Mouse (Mus musculus) cerebellum, adult 8-10 months (tissue): Measurements from ENCODE around the gene Fggy.

Source experiments
- DNase-seq: peaks from one replicate; pipeline ENCODE4 v3.0.0; 2022

Gene Fggy

GRCm38 (mm10) chr4:95597208-95597607 lies 39.9 kb downstream of the Fggy start:
- DNase-seq = no peak

GRCm38 (mm10) chr4:95601776-95602175 lies 44.5 kb downstream of the Fggy start:
- no peak for DNase-seq

- DNase-seq = no peak
Measured at GRCm38 (mm10) chr4:95603254-95603653, 45.9 kb downstream of the Fggy start.

GRCm38 (mm10) chr4:95610663-95611062 lies 53.4 kb downstream of the Fggy start:
- no peak for DNase-seq

GRCm38 (mm10) chr4:95611390-95611789 lies 54.1 kb downstream of the Fggy start:
- DNase-seq = no peak

- no peak for DNase-seq
Measured at GRCm38 (mm10) chr4:95621046-95621445, 63.7 kb downstream of the Fggy start.

- no peak for DNase-seq
Measured at GRCm38 (mm10) chr4:95624696-95625095, 67.4 kb downstream of the Fggy start.

GRCm38 (mm10) chr4:95625651-95626050 lies 68.3 kb downstream of the Fggy start:
- DNase-seq = peak; percentile 6

GRCm38 (mm10) chr4:95626186-95626585 lies 68.9 kb downstream of the Fggy start:
- no peak for DNase-seq

GRCm38 (mm10) chr4:95634903-95635302 lies 77.6 kb downstream of the Fggy start:
- no peak for DNase-seq

- DNase-seq = peak; percentile 74
Measured at GRCm38 (mm10) chr4:95636937-95637749, 79.8 kb downstream of the Fggy start.

GRCm38 (mm10) chr4:95638063-95638462 lies 80.8 kb downstream of the Fggy start:
- peak; percentile 10 for DNase-seq

GRCm38 (mm10) chr4:95640831-95641230 lies 83.5 kb downstream of the Fggy start:
- DNase-seq = no peak

GRCm38 (mm10) chr4:95644048-95644447 lies 86.7 kb downstream of the Fggy start:
- DNase-seq = no peak

GRCm38 (mm10) chr4:95648801-95649551 lies 91.7 kb downstream of the Fggy start:
- DNase-seq = no peak

GRCm38 (mm10) chr4:95649552-95649905 lies 92.2 kb downstream of the Fggy start:
- no peak for DNase-seq

- no peak for DNase-seq
Measured at GRCm38 (mm10) chr4:95649980-95650379, 92.7 kb downstream of the Fggy start.

GRCm38 (mm10) chr4:95652044-95652443 lies 94.7 kb downstream of the Fggy start:
- DNase-seq = no peak

- DNase-seq = no peak
Measured at GRCm38 (mm10) chr4:95653296-95653912, 96.1 kb downstream of the Fggy start.

- no peak for DNase-seq
Measured at GRCm38 (mm10) chr4:95653913-95654301, 96.6 kb downstream of the Fggy start.

- DNase-seq = no peak
Measured at GRCm38 (mm10) chr4:95659024-95659423, 101.7 kb downstream of the Fggy start.

- no peak for DNase-seq
Measured at GRCm38 (mm10) chr4:95663596-95663995, 106.3 kb downstream of the Fggy start.

GRCm38 (mm10) chr4:95664327-95664726 lies 107.0 kb downstream of the Fggy start:
- no peak for DNase-seq
